Mouse (Mus musculus): Measurements from ENCODE around the gene Gm49776. TPM values are rescaled to one million over a fixed set of nuclear protein-coding genes. Genes with fewer than 3 reads are reported as not detected.

The Gm49776 gene
- polyA plus RNA-seq, 2 experiments, result 0.53 to 3.4 TPM

DNA sequence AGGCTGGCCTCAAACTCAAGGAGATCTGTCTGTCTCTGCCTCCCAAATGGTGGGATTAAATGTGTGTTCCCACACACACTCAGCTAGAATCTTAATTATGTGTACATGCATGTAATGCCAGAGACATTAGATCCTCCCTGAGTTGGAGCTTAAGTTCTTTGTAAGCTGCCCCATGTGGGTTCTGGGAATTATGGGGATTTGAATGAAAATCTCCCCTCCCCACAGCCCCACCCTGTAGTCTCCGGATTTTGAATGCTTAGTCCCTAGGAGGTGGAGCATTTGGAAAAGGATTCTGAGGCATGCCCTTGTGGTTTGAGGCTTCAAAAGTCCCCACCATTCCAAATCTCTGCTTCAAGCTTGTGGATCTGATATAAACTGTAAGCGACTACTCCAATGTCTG, 17.0 kb upstream of the Gm49776 start:
- whole genome bisulfite sequencing, result 71% methylated on average over 2 of the region's 2 CpGs
- H3K36me3 ChIP-seq (ENCODE audit: control insufficient read depth, insufficient read depth, low read length), result peaks cover 93% of the 10 kb centered on the region
- no peak overlapping the region for H3K4me2 ChIP-seq (replicated peaks; ENCODE audit: low read depth, low read length, severe bottlenecking)
- TF ChIP-seq POLR2A (IDR thresholded peaks at IDR 0.05; ENCODE audit: borderline replicate concordance, extremely low read depth, insufficient read depth, insufficient read length), result no peak
- H3K27me3 ChIP-seq (ENCODE audit: control insufficient read depth, insufficient read depth, low read length), result no peaks in the 10 kb centered on the region
- ATAC-seq (ENCODE audit: low FRiP score, low read depth) (no peak), DNase-seq (ENCODE audit: low spot score) (no peak)
- H3K4me3 ChIP-seq (replicated peaks; ENCODE audit: low read length), result no peak overlapping the region
- no peak overlapping the region for H3K27ac ChIP-seq (replicated peaks; ENCODE audit: low read depth, low read length)
- no peaks in the 10 kb centered on the region for H3K4me1 ChIP-seq (ENCODE audit: control insufficient read depth, insufficient read depth, low read length)
- H3K9ac ChIP-seq (ENCODE audit: low read depth, low read length, severe bottlenecking), result no peak overlapping the region
- H3K9me3 ChIP-seq (ENCODE audit: control insufficient read depth, low read length), result no peaks in the 10 kb centered on the region

DNA sequence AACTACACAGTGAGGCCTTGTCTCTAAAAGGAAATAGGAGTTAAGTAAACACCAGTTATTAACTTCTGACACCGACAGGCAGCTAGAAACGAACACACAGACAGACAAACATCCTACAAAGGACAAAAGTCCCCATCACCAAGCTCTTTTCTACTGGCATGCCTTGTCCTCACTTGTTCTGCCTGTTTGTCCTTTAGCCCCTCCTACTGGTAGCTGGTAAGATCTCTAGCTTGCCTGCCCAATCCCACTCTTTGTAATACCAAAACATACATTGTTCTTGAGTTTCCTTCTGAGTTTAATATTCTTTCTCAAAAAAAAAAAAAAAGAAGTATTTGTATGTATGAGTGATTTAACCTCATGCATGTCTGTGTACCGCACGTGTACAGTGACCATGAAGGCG, 10.1 kb upstream of the Gm49776 start:
- no peak for TF ChIP-seq POLR2A (IDR thresholded peaks at IDR 0.05; ENCODE audit: borderline replicate concordance, extremely low read depth, insufficient read depth, insufficient read length)
- no peak for ATAC-seq (ENCODE audit: low FRiP score, low read depth)
- Histone ChIP-seq H3K27ac (replicated peaks; ENCODE audit: low read depth, low read length) (no peak overlapping the region), H3K4me1 (ENCODE audit: control insufficient read depth, insufficient read depth, low read length) (no peaks in the 10 kb centered on the region), H3K4me2 (replicated peaks; ENCODE audit: low read depth, low read length, severe bottlenecking) (no peak overlapping the region), H3K9me3 (ENCODE audit: control insufficient read depth, low read length) (no peaks in the 10 kb centered on the region), H3K27me3 (ENCODE audit: control insufficient read depth, insufficient read depth, low read length) (no peaks in the 10 kb centered on the region), H3K36me3 (ENCODE audit: control insufficient read depth, insufficient read depth, low read length) (peaks cover 94% of the 10 kb centered on the region), H3K4me3 (replicated peaks; ENCODE audit: low read length) (no peak overlapping the region), H3K9ac (ENCODE audit: low read depth, low read length, severe bottlenecking) (no peak overlapping the region)
- DNase-seq (ENCODE audit: low spot score), result no peak
- WGBS, result 92% methylated on average over 5 of the region's 5 CpGs

GRCm38 (mm10) chr16:18265024-18265423, 6.9 kb upstream of the Gm49776 start:
- no peak overlapping the region for H3K4me3 ChIP-seq (replicated peaks; ENCODE audit: low read length)
- DNase-seq (ENCODE audit: low spot score) (no peak), ATAC-seq (ENCODE audit: low FRiP score, low read depth) (no peak)
- H3K27ac ChIP-seq (replicated peaks; ENCODE audit: low read depth, low read length), result no peak overlapping the region
- H3K36me3 ChIP-seq (ENCODE audit: control insufficient read depth, insufficient read depth, low read length), result peaks cover 90% of the 10 kb centered on the region
- no peak overlapping the region for H3K9ac ChIP-seq (ENCODE audit: low read depth, low read length, severe bottlenecking)
- no peaks in the 10 kb centered on the region for H3K4me1 ChIP-seq (ENCODE audit: control insufficient read depth, insufficient read depth, low read length)
- H3K4me2 ChIP-seq (replicated peaks; ENCODE audit: low read depth, low read length, severe bottlenecking), result no peak overlapping the region
- H3K27me3 ChIP-seq (ENCODE audit: control insufficient read depth, insufficient read depth, low read length), result no peaks in the 10 kb centered on the region
- H3K9me3 ChIP-seq (ENCODE audit: control insufficient read depth, low read length), result no peaks in the 10 kb centered on the region
- no peak for TF ChIP-seq POLR2A (IDR thresholded peaks at IDR 0.05; ENCODE audit: borderline replicate concordance, extremely low read depth, insufficient read depth, insufficient read length)
- 78% methylated on average over 2 of the region's 2 CpGs for WGBS

GRCm38 (mm10) chr16:18253866-18254265, 4.3 kb downstream of the Gm49776 start:
- Histone ChIP-seq H3K9me3 (ENCODE audit: control insufficient read depth, low read length) (no peaks in the 10 kb centered on the region), H3K4me2 (replicated peaks; ENCODE audit: low read depth, low read length, severe bottlenecking) (no peak overlapping the region), H3K4me1 (ENCODE audit: control insufficient read depth, insufficient read depth, low read length) (peaks cover 16% of the 10 kb centered on the region; the same call in 1 of the 2 replicates), H3K36me3 (ENCODE audit: control insufficient read depth, insufficient read depth, low read length) (peaks cover 80% of the 10 kb centered on the region), H3K4me3 (replicated peaks; ENCODE audit: low read length) (no peak overlapping the region), H3K27ac (replicated peaks; ENCODE audit: low read depth, low read length) (no peak overlapping the region), H3K9ac (ENCODE audit: low read depth, low read length, severe bottlenecking) (no peak overlapping the region), H3K27me3 (ENCODE audit: control insufficient read depth, insufficient read depth, low read length) (no peaks in the 10 kb centered on the region)
- no peak for DNase-seq (ENCODE audit: low spot score)
- ATAC-seq (ENCODE audit: low FRiP score, low read depth), result no peak
- whole genome bisulfite sequencing, result 82% methylated on average over 1 of the region's 1 CpGs
- no peak for TF ChIP-seq POLR2A (IDR thresholded peaks at IDR 0.05; ENCODE audit: borderline replicate concordance, extremely low read depth, insufficient read depth, insufficient read length)

DNA sequence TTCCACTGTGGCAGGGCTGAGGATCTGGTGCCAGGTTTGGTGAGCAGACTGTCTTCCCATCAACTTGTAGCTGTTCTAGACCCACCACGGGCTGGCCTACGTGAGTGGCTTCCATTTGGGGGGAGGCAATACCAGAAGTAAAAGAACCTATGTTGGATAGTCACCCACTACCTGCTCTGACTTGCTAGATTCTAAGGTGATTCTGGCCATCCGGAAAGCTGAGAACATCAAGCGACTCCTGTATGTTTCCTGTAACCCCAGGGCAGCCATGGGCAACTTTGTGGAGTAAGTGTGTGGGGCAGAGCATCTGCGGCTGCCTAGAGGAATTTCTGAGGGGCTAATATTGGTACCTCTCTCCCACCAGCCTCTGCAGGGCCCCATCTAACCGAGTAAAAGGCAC, 5.4 kb downstream of the Gm49776 start:
- DNase-seq (ENCODE audit: low spot score), result no peak
- Histone ChIP-seq H3K4me3 (replicated peaks; ENCODE audit: low read length) (no peak overlapping the region), H3K27me3 (ENCODE audit: control insufficient read depth, insufficient read depth, low read length) (no peaks in the 10 kb centered on the region), H3K9me3 (ENCODE audit: control insufficient read depth, low read length) (no peaks in the 10 kb centered on the region), H3K36me3 (ENCODE audit: control insufficient read depth, insufficient read depth, low read length) (peaks cover 70% of the 10 kb centered on the region), H3K9ac (ENCODE audit: low read depth, low read length, severe bottlenecking) (no peak overlapping the region), H3K27ac (replicated peaks; ENCODE audit: low read depth, low read length) (no peak overlapping the region), H3K4me1 (ENCODE audit: control insufficient read depth, insufficient read depth, low read length) (peaks cover 16% of the 10 kb centered on the region; the same call in 1 of the 2 replicates), H3K4me2 (replicated peaks; ENCODE audit: low read depth, low read length, severe bottlenecking) (no peak overlapping the region)
- no peak for TF ChIP-seq POLR2A (IDR thresholded peaks at IDR 0.05; ENCODE audit: borderline replicate concordance, extremely low read depth, insufficient read depth, insufficient read length)
- no peak for ATAC-seq (ENCODE audit: low FRiP score, low read depth)
- WGBS, result 82% methylated on average over 6 of the region's 6 CpGs
